Mouse (Mus musculus) forebrain, postnatal 0 days (tissue): ENCODE measurements around the gene Khk. TPM values are rescaled to one million over a fixed set of nuclear protein-coding genes. Genes with fewer than 3 reads are reported as not detected.

Experiments used
- ATAC-seq: fragments of 200-750 bp; cut with Nextera tagmentation; 2 replicates; pipeline ENCODE4 v1.8.0; 2017; ENCODE audit warnings: mild to moderate bottlenecking, moderate library complexity
- DNase-seq: peaks from one replicate; pipeline ENCODE4 v3.0.0-alpha.2; 2015
- H3K27ac ChIP-seq: fragments of 300-500 bp; sonication (generic); 2 replicates; pipeline ENCODE4 v1.5.1; 2014; ENCODE audit warnings: low read depth, mild to moderate bottlenecking, antibody characterized with exemption, low read length, moderate library complexity, mixed read lengths
- H3K27me3 ChIP-seq: fragments of 300-500 bp; sonication (generic); 2 replicates; pipeline ENCODE4 v1.6.1; 2014; ENCODE audit warnings: mild to moderate bottlenecking, low read length, mixed read lengths; ENCODE audit not compliant: insufficient read depth
- H3K36me3 ChIP-seq: fragments of 300-500 bp; sonication (generic); 2 replicates; pipeline ENCODE4 v1.6.1; 2014; ENCODE audit warnings: mild to moderate bottlenecking, moderate library complexity; ENCODE audit not compliant: insufficient read depth
- H3K4me1 ChIP-seq: fragments of 300-500 bp; sonication (generic); 2 replicates; pipeline ENCODE4 v1.6.1; 2014; ENCODE audit warnings: antibody characterized with exemption; ENCODE audit not compliant: insufficient read depth
- H3K4me2 ChIP-seq: fragments of 300-500 bp; sonication (generic); 2 replicates; pipeline ENCODE4 v1.6.1; 2014; ENCODE audit warnings: low read depth, mild to moderate bottlenecking, moderate library complexity
- H3K4me3 ChIP-seq: fragments of 300-500 bp; sonication (generic); 2 replicates; pipeline ENCODE4 v1.5.1; 2014; ENCODE audit warnings: low read depth, low read length, mixed read lengths
- H3K9ac ChIP-seq: fragments of 300-500 bp; sonication (generic); 2 replicates; pipeline ENCODE4 v1.6.1; 2014; ENCODE audit warnings: mild to moderate bottlenecking
- H3K9me3 ChIP-seq: fragments of 300-500 bp; sonication (generic); 2 replicates; pipeline ENCODE4 v1.6.1; 2016; ENCODE audit warnings: low read length
- CTCF ChIP-seq: sonication (generic); IDR thresholded peaks from 2 replicates; pipeline ENCODE4 v1.5.1; 2016; ENCODE audit warnings: antibody characterized with exemption, control low read depth, low read depth
- WGBS: fragments of 180-500 bp; shearing (Covaris S2); extraction: QIAGEN DNeasy Blood & Tissue Kit; methylation state at CpG from one replicate; pipeline ENCODE4 v1.1.7; 2014; 5-methylcytosine and 5-hydroxymethylcytosine counted together
- polyA plus RNA-seq: library from polyadenylated mRNA; unstranded; fragments of >200 nt; fragmentation: Nextera tagmentation; extraction: Ambion mirVana; gene quantifications from 2 replicates; pipeline ENCODE4 v1.2.1, GENCODE M21; 2015
- total RNA-seq: library from RNA; depleted of rRNA; stranded (reverse); fragments of >200 nt; gene quantifications from 2 replicates; pipeline ENCODE4 v1.2.3, GENCODE M21; 2014

Khk gene
- total and polyA plus RNA-seq, 2 experiments from 2014 or later: 4.5 to 13.2 TPM

- 48% methylated on average over 4 of the region's 4 CpGs for WGBS
- Histone ChIP-seq H3K27ac (no peak overlapping the region; the same call in 1 of the 2 replicates), H3K4me2 (peak overlapping the region; percentile 86), H3K27me3 (no peaks in the 10 kb centered on the region), H3K4me3 (peak overlapping the region; percentile 46), H3K9ac (peak overlapping the region; percentile 56), H3K36me3 (peaks cover 38% of the 10 kb centered on the region), H3K9me3 (no peaks in the 10 kb centered on the region), H3K4me1 (peaks cover 13% of the 10 kb centered on the region; the same call in 1 of the 2 replicates)
- DNase-seq (no peak), ATAC-seq (no peak)
- TF ChIP-seq CTCF: no peak
These were observed 29.2 kb downstream of the Khk start for GRCm38 (mm10) chr5:30950451-30950850.

- Histone ChIP-seq H3K9me3 (no peaks in the 10 kb centered on the region), H3K4me2 (no peak overlapping the region), H3K36me3 (peaks cover 42% of the 10 kb centered on the region), H3K27ac (no peak overlapping the region), H3K4me3 (peak overlapping the region; percentile 46; the same call in 1 of the 2 replicates), H3K9ac (no peak overlapping the region), H3K4me1 (peaks cover 13% of the 10 kb centered on the region; the same call in 1 of the 2 replicates), H3K27me3 (no peaks in the 10 kb centered on the region)
- no peak for TF ChIP-seq CTCF
- WGBS: 86% methylated on average over 2 of the region's 2 CpGs
- DNase-seq (no peak), ATAC-seq (no peak)
These were observed 29.7 kb downstream of the Khk start for GRCm38 (mm10) chr5:30950922-30951321.

DNA sequence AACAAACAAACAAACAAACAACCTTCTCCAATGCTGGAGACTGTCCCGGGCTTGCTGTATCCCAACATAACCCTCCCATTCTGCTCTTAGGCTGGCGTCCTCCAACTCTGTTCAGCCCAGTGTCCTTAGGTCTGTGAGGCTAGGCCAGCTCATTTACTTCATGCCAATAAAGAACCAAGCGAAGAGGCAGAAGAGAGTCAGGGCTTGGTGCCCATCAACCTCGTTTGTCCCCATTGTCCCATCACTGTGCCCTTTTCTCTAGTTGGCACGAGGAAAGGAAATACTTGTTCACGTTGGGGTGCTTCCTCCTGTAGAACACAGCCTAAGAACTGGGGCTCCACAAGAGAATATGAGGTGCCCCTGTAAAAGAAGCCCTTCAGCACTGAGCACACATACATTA lies 30.5 kb downstream of the Khk start:
- 74% methylated on average over 6 of the region's 6 CpGs for WGBS
- H3K9me3 ChIP-seq: no peaks in the 10 kb centered on the region
- no peak overlapping the region for H3K9ac ChIP-seq
- H3K4me1 ChIP-seq: peaks cover 13% of the 10 kb centered on the region; the same call in 1 of the 2 replicates
- H3K27me3 ChIP-seq: no peaks in the 10 kb centered on the region
- DNase-seq: no peak
- H3K4me2 ChIP-seq: no peak overlapping the region
- ATAC-seq: no peak
- TF ChIP-seq CTCF: no peak
- H3K27ac ChIP-seq: no peak overlapping the region
- no peak overlapping the region for H3K4me3 ChIP-seq
- peaks cover 44% of the 10 kb centered on the region for H3K36me3 ChIP-seq

DNA sequence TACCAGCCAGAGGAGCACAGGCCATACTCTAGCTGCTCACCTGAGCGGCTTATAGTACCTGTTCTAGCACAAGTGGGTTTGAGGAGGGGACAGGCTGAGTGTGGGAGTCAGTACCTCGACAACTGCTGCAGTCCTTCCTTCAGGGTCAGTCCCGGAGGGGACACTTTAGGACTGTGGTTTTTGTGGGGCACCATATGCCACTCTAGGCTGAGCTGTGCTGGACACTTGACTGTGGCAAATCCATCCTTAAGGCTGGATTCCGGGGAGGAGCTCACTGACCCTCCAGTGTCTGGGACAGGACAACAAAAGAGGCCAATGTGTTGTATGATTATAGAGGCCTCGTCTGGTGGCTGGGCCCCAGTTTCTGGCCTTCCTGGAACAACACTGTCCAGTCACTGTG lies 31.3 kb downstream of the Khk start:
- H3K27me3 ChIP-seq: no peaks in the 10 kb centered on the region
- H3K4me3 ChIP-seq: no peak overlapping the region
- 86% methylated on average over 5 of the region's 5 CpGs for WGBS

GRCm38 (mm10) chr5:30954065-30954464 lies 32.8 kb downstream of the Khk start:
- H3K4me3 ChIP-seq: no peak overlapping the region
- DNase-seq (no peak), ATAC-seq (no peak)
- no peaks in the 10 kb centered on the region for H3K9me3 ChIP-seq
- H3K9ac ChIP-seq: no peak overlapping the region
- H3K27ac ChIP-seq: no peak overlapping the region
- peaks cover 17% of the 10 kb centered on the region for H3K4me1 ChIP-seq
- no peaks in the 10 kb centered on the region for H3K27me3 ChIP-seq
- WGBS: 95% methylated on average over 6 of the region's 6 CpGs
- TF ChIP-seq CTCF: no peak
- H3K36me3 ChIP-seq: peaks cover 59% of the 10 kb centered on the region
- no peak overlapping the region for H3K4me2 ChIP-seq

More for the DNA sequence above, 31.3 kb downstream of the Khk start:
- DNase-seq: no peak
- Histone ChIP-seq H3K4me2 (no peak overlapping the region), H3K27ac (no peak overlapping the region), H3K4me1 (peaks cover 13% of the 10 kb centered on the region; the same call in 1 of the 2 replicates), H3K36me3 (peaks cover 46% of the 10 kb centered on the region), H3K9ac (no peak overlapping the region), H3K9me3 (no peaks in the 10 kb centered on the region)
- ATAC-seq: no peak
- no peak for TF ChIP-seq CTCF

GRCm38 (mm10) chr5:30954556-30954955 lies 33.3 kb downstream of the Khk start:
- 94% methylated on average over 9 of the region's 9 CpGs for WGBS
- DNase-seq (no peak), ATAC-seq (no peak)
- no peak overlapping the region for H3K4me3 ChIP-seq
- H3K9ac ChIP-seq: no peak overlapping the region
- no peaks in the 10 kb centered on the region for H3K9me3 ChIP-seq
- H3K27me3 ChIP-seq: no peaks in the 10 kb centered on the region
- no peak overlapping the region for H3K4me2 ChIP-seq
- no peak overlapping the region for H3K27ac ChIP-seq
- peaks cover 16% of the 10 kb centered on the region for H3K4me1 ChIP-seq
- H3K36me3 ChIP-seq: peaks cover 59% of the 10 kb centered on the region
- no peak for TF ChIP-seq CTCF

GRCm38 (mm10) chr5:30955751-30956150 lies 34.5 kb downstream of the Khk start:
- Histone ChIP-seq H3K27ac (no peak overlapping the region), H3K4me2 (no peak overlapping the region), H3K4me3 (no peak overlapping the region), H3K27me3 (no peaks in the 10 kb centered on the region), H3K36me3 (peaks cover 59% of the 10 kb centered on the region), H3K9me3 (no peaks in the 10 kb centered on the region), H3K9ac (no peak overlapping the region), H3K4me1 (peaks cover 11% of the 10 kb centered on the region)
- no peak for ATAC-seq
- no peak for TF ChIP-seq CTCF
- no peak for DNase-seq
- 94% methylated on average over 6 of the region's 6 CpGs for WGBS

GRCm38 (mm10) chr5:30957891-30958290 lies 36.7 kb downstream of the Khk start:
- 96% methylated on average over 6 of the region's 6 CpGs for WGBS
- H3K4me2 ChIP-seq: peak overlapping the region; percentile 10; the same call in 1 of the 2 replicates

More at GRCm38 (mm10) chr5:30957891-30958290, 36.7 kb downstream of the Khk start:
- TF ChIP-seq CTCF: no peak
- peaks cover 9% of the 10 kb centered on the region; the same call in 1 of the 2 replicates for H3K4me1 ChIP-seq
- no peaks in the 10 kb centered on the region for H3K27me3 ChIP-seq
- ATAC-seq: no peak
- H3K9me3 ChIP-seq: no peaks in the 10 kb centered on the region
- no peak for DNase-seq
- no peak overlapping the region for H3K4me3 ChIP-seq
- no peak overlapping the region for H3K27ac ChIP-seq
- no peak overlapping the region for H3K9ac ChIP-seq
- H3K36me3 ChIP-seq: peaks cover 46% of the 10 kb centered on the region
